Mouse (Mus musculus): ENCODE data around the gene Kcnh7.

Gene Kcnh7

DNA sequence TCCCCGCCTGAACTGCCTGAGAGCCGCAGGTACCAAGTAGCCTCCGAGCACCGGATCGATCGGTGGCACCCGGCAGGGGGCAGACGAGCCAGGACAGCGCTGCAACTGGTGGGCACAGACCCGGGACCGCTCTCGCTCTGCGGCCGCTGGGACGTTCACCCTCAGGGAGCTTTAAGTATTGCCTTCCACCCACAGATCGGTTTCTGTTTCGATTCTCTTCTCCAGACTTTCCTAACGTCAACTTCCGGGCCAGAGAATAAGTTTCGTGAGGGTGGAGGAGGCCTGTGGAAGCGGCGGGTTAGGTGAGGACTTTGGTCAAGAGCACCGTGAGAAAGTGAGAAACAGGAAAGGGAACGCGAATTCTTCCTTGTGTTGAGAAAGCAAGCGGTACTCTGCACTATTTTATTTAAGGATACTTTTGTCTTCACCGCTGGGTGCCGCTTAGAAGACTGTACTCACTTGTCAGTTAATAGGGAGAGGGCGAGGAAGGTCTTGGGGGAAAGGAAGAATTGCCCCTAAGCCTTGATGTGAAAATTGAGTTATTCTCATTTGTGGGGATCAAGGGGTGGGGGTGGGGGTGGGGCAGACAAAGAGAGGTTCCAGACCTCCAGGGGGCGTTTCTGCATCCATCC lies 538.0 kb downstream of the Kcnh7 start, which contains the start of gene Ifih1:
TSS of gene Ifih1 (minus strand) at position 242 of the 632 bp plus-strand sequence.
- DNase-seq (ENCODE audit: low spot score in 2 of 2), result no peak

GRCm38 (mm10) chr2:62645475-62645874 lies 538.6 kb downstream of the Kcnh7 start:
- no peak for DNase-seq (ENCODE audit: low spot score in 2 of 2)

GRCm38 (mm10) chr2:62644891-62645290 lies 539.2 kb downstream of the Kcnh7 start:
- DNase-seq (ENCODE audit: low spot score in 2 of 2), result no peak

All from right cerebral cortex, adult 2 months (tissue).